Mouse (Mus musculus) cortical plate, adult 2 months (tissue): ENCODE measurements around the gene Nell1. TPM values are rescaled to one million over a fixed set of nuclear protein-coding genes. Genes with fewer than 3 reads are reported as not detected.
"Not testable (repeated sequence)": the region's sequence is repeated elsewhere in the genome, so short reads cannot be mapped to it uniquely, and the experiment has no call there.

Experiments
- H3K27ac ChIP-seq: fragments of 200-500 bp; 2 replicates; pipeline ENCODE4 v1.5.1; 2012; ENCODE audit warnings: low read length, control low read depth, inconsistent platforms; ENCODE audit not compliant: insufficient read depth
- H3K4me1 ChIP-seq: fragments of 200-500 bp; 2 replicates; pipeline ENCODE4 v1.6.1; 2011; ENCODE audit warnings: low read length; ENCODE audit not compliant: control insufficient read depth, insufficient read depth
- H3K4me3 ChIP-seq: fragments of 200-500 bp; 2 replicates; pipeline ENCODE4 v1.5.1; 2011; ENCODE audit warnings: mild to moderate bottlenecking, low read length, control low read depth; ENCODE audit not compliant: insufficient read depth
- CTCF ChIP-seq: fragments of 200-500 bp; IDR thresholded peaks from 2 replicates; pipeline ENCODE4 v1.5.1; 2011; ENCODE audit warnings: mild to moderate bottlenecking, control low read depth, low read length; ENCODE audit not compliant: insufficient read depth; ENCODE audit errors: extremely low read depth
- POLR2A ChIP-seq: fragments of 200-500 bp; IDR thresholded peaks from 2 replicates; pipeline ENCODE4 v1.6.1; 2011; ENCODE audit warnings: mild to moderate bottlenecking, low read length, control low read depth; ENCODE audit not compliant: insufficient read depth; ENCODE audit errors: extremely low read depth
- polyA plus RNA-seq: library from polyadenylated mRNA; depleted of rRNA; stranded (reverse); fragments of >200 nt; gene quantifications from 2 replicates; pipeline ENCODE4 v1.2.3, GENCODE M21; 2012; rRNA removed

Gene Nell1
- 27.7 and 28.8 TPM in 2 replicates for polyA plus RNA-seq

DNA sequence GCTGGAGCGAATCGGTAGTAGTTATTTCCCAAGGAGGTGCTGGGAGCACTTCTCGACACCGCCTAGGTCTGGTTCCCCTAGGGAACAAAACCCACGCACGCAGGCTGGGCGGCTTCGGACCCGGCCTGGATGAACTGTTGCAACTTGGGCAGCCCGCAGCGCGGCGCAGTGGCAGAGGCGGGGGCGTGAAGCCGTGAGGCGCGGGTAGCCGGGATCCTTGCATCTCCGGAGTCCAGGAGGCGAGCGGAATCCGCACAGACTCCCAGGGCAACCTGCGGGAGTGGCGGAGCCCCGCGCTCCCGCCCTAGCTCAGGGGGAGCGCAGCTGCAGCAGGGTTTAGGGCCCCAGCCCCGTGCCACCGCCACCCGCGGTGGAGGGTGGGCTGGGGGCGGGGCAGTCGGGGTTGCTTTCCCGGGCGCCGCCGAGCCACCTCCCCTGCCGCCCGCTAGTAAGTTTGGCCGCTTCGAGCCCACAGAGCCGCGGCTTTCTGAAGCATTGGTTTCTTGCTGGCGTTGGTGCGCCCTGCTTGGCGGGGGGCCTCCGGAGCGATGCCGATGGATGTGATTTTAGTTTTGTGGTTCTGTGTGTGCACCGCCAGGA lies at the start of gene Nell1:
Gene Nell1 (plus strand): TSS at position 24 of the 600 bp plus-strand sequence.
- no peaks in the 10 kb centered on the region for H3K4me1 ChIP-seq
- H3K4me3 ChIP-seq: peak within 1 kb of the TSS; percentile 63
- H3K27ac ChIP-seq: no peak within 1 kb of the TSS; the same call in 1 of the 2 replicates
- no peak for TF ChIP-seq POLR2A
- no peak for TF ChIP-seq CTCF

DNA sequence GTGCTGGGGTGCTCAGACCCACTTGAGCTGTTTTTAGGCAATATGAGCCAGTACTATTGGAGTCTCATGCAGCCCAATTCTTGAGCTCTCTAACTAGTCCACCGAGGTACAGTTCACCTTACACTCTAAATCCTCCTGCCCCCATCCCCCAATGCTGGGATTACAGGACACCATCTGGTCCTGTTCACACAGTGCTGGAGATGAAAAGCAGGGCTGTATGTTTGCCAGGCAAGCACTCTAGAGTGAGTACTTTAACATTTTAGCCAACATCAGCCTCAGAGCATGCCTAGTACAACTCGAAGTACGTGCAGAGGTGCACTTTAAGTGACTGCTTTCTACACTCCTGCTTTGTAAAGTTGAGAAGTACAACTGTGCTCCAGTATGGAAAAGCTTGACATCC lies 46.1 kb upstream of the Nell1 start:
- Histone ChIP-seq H3K4me1 (no peaks in the 10 kb centered on the region), H3K4me3 (no peak overlapping the region), H3K27ac (no peak overlapping the region)
- no peak for TF ChIP-seq CTCF
- TF ChIP-seq POLR2A: no peak

DNA sequence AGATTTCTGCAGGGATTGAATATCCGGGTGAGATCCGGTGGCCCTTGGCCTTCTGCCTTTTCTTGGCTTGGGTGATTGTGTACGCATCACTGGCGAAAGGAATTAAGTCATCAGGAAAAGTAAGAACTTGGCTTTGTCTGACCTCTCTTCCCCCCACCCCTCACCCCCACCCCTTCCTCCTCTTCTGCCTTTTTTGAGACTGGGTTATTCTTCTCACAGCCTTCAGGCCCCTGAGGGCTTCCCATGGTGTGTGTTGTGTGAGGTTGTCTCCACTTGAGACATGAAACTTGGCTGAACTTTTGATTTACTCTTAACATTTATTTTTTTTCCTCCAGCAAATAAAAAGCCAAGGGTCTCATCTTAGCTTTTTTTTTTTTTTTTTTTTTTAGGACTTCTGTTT lies 44.7 kb upstream of the Nell1 start:
- no peak for TF ChIP-seq POLR2A
- no peak for TF ChIP-seq CTCF
- no peaks in the 10 kb centered on the region for H3K4me1 ChIP-seq
- H3K27ac ChIP-seq: no peak overlapping the region
- H3K4me3 ChIP-seq: no peak overlapping the region

DNA sequence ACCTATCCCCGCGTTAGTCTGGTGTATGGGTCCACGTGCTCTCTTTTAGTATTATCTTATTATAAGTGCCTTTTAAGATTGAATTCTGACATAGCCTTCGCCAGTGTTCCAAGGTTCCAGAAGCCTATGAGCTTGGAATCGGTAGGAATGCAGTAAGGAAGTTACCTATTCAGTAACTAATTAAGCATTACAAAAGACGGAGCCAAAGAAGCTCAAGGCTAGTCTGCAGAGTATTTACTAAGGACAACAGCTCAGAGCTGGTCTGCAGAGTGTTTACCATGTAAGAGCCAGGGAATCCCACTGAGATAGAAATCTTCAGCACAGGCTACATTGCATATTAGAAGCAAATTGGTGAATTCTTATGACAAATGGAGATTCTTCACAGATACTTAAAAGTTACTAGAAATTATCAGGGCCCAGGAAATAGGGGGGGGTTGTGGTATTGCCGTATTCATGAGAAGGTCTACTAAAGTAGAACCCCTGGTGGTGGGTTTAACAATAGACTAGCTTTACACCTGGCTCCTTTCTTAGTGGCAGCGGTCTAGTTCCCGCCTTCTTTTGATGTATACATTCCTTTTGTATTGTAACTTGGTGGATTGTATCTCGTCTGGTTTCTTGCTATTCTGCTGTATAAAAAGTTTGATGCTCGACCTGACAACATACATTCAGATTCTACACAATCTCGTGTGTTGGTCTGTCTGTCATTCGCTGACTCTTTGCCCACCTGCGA lies 41.1 kb upstream of the Nell1 start:
- H3K27ac ChIP-seq, H3K4me1 ChIP-seq, H3K4me3 ChIP-seq: not testable (repeated sequence)

DNA sequence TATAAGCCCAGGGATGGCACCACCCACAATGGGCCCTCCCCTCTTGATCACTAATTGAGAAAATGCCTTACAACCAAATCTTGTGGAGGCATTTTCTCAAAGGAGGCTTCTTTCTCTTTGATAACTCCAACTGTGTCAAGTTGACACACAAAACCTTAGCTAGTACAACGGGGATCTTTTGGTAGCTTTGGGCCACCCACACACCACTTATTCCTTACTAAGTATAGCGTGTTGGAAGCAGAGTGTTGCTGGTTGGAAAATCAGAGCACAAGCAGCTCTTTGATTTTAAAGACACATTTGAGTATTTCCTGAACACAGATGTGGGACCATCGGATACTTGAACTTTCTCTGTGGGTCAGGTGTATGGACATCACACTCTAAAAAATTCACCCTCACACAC lies 37.8 kb upstream of the Nell1 start:
- TF ChIP-seq POLR2A (no peak), CTCF (no peak)
- H3K4me3 ChIP-seq: no peak overlapping the region
- peaks cover 3% of the 10 kb centered on the region for H3K4me1 ChIP-seq

DNA sequence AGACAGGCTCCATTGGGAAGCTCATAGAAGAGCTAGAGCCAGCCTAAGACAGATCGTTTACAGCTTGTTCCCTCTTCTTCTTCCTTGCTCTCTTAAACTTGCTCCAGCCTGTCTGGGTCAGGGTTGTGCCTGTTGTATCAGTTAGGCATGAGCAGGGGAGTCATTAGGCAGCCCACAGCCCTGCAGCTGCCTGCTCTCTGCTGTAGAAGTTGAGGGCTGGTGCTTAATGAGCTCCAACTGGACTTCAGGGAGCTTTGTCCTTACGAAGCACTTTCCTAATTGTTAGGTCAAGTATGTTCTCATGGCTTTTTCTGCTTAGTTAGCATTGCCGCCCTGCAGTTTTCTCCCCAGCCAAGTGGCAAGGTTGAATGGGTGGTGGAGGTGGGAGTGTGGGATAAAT lies 32.6 kb upstream of the Nell1 start:
- Histone ChIP-seq H3K4me3 (no peak overlapping the region), H3K4me1 (peaks cover 3% of the 10 kb centered on the region), H3K27ac (no peak overlapping the region)
- no peak for TF ChIP-seq CTCF
- TF ChIP-seq POLR2A: no peak

More for the DNA sequence above, 37.8 kb upstream of the Nell1 start:
- no peak overlapping the region for H3K27ac ChIP-seq

DNA sequence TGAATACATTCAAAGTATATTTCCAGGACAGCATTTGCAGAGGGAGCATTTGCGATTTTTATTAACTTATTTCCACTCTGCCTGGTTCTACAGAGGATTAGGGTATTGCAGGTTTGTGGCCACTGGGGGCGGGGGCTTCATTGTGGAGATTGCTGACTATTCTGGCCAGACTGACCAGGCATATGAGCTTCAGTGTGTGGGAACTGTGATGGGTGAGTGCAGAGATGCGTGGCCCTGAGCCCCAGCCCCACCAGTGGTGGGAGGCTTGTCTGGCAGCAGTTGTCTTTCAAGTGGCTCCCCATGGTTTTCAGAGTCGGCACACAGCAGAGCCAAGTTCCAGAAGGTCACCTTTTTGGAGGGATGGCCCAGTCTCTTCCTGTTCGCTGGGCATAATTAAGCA lies 32.2 kb upstream of the Nell1 start:
- Histone ChIP-seq H3K27ac (no peak overlapping the region), H3K4me3 (no peak overlapping the region), H3K4me1 (no peaks in the 10 kb centered on the region)
- no peak for TF ChIP-seq POLR2A
- TF ChIP-seq CTCF: no peak

DNA sequence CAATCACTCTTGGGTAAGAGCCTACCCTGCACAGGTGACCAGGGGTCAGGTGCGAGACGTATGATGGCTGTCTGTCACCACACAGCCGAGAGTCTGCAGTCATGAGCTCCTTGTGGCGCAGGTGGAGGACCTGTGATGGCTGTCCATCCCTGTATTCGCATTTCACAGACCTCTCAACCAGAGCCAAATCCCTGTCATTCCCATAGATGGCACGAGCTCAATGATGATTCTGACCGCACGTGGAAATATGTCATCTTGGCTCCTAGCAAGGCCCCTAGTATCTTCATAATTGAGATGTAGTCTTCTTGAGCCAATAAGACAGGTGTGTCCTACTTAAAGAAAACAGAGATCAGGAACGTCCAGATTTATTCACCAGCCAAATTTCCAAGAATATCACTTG lies 28.0 kb upstream of the Nell1 start:
- Histone ChIP-seq H3K27ac (no peak overlapping the region), H3K4me1 (no peaks in the 10 kb centered on the region), H3K4me3 (no peak overlapping the region)
- TF ChIP-seq POLR2A: no peak
- no peak for TF ChIP-seq CTCF

DNA sequence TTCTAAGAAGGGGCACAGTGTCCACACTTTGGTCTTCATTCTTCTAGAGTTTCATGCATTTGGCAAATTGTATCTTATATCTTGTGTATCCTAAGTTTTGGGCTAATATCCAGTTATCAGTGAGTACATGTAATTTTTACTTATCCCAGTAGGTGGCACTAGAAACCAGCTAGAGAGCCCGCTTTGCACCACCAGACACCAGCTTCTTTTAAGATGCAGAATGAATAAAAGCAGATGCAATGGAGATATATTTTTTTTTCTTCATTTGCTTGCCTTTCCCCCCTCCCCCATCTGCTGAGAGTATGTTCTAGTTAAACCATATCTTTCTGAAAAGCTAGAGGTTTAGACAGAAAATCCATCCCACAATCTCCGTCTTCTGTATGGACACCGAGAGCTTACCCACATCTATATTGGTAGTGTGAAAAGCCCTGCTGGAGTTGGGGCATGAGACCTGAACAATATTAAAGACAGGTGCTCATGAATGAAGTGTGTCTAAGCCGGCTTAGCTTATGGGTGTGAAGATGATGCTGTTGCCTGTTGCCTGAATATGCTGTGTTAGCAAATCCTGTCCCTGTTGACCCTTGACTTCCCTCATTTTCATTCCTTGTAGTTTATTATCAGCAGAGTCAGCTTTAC lies 21.0 kb upstream of the Nell1 start:
- TF ChIP-seq CTCF: peak; percentile 62
- no peak for TF ChIP-seq POLR2A
- Histone ChIP-seq H3K4me1 (no peaks in the 10 kb centered on the region), H3K4me3 (no peak overlapping the region), H3K27ac (no peak overlapping the region)

DNA sequence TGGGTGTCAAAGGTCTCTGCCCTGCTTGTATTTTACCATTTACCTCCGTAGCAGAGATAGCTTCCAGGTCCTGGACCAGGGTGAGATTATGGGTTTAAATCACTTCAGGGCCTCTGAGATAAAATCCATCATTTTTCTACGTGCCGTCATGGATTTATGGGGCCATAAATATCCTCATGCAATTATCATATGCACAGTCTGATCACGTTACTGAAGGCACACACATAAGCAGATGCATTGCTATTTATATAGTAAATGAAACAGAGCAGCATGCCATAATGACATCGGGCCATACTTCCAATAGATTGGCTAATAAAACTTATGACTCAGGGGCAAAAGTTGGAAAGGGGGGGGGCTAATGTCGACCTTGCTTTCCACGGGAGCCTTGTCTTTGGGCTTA lies 19.8 kb upstream of the Nell1 start:
- no peak overlapping the region for H3K27ac ChIP-seq
- no peak overlapping the region for H3K4me3 ChIP-seq
- H3K4me1 ChIP-seq: no peaks in the 10 kb centered on the region
- no peak for TF ChIP-seq POLR2A
- TF ChIP-seq CTCF: no peak
